Mouse (Mus musculus) testis, adult 2 months (tissue): ENCODE results near the gene Mcm6. TPM values are rescaled to one million over a fixed set of nuclear protein-coding genes. Genes with fewer than 3 reads are reported as not detected.

ENCODE experiments used
- H3K27ac ChIP-seq: fragments of 200-500 bp; 2 replicates; pipeline ENCODE4 v1.5.1; 2012; ENCODE audit warnings: low read depth, low read length; ENCODE audit not compliant: control insufficient read depth, insufficient read depth
- H3K27me3 ChIP-seq: fragments of 200-500 bp; 2 replicates; pipeline ENCODE4 v1.6.1; 2012; ENCODE audit warnings: mild to moderate bottlenecking, low read length, moderate library complexity; ENCODE audit not compliant: control insufficient read depth, insufficient read depth
- H3K36me3 ChIP-seq: fragments of 200-500 bp; 2 replicates; pipeline ENCODE4 v1.6.1; 2012; ENCODE audit warnings: mild to moderate bottlenecking, low read length; ENCODE audit not compliant: control insufficient read depth, insufficient read depth
- H3K4me1 ChIP-seq: fragments of 200-500 bp; 2 replicates; pipeline ENCODE4 v1.6.1; 2012; ENCODE audit warnings: low read length; ENCODE audit not compliant: control insufficient read depth, insufficient read depth
- H3K4me3 ChIP-seq: fragments of 200-500 bp; 2 replicates; pipeline ENCODE4 v1.5.1; 2012; ENCODE audit warnings: low read depth, mild to moderate bottlenecking, low read length, moderate library complexity, mixed read lengths; ENCODE audit not compliant: control insufficient read depth
- CTCF ChIP-seq: fragments of 200-500 bp; IDR thresholded peaks from 2 replicates; pipeline ENCODE4 v1.5.1; 2012; ENCODE audit warnings: low read depth, mild to moderate bottlenecking, inconsistent platforms, low read length, moderate library complexity; ENCODE audit not compliant: control insufficient read depth, insufficient read depth, insufficient replicate concordance
- POLR2A ChIP-seq: fragments of 200-500 bp; IDR thresholded peaks from 2 replicates; pipeline ENCODE4 v1.6.1; 2012; ENCODE audit warnings: low read depth, mild to moderate bottlenecking, inconsistent platforms, low read length, moderate library complexity; ENCODE audit not compliant: control insufficient read depth
- polyA plus RNA-seq: library from polyadenylated mRNA; depleted of rRNA; stranded (reverse); fragments of >200 nt; gene quantifications from 2 replicates; pipeline ENCODE4 v1.2.3, GENCODE M21; 2012

Mcm6 gene
- polyA plus RNA-seq, 1 experiment, result 9.0 TPM

DNA sequence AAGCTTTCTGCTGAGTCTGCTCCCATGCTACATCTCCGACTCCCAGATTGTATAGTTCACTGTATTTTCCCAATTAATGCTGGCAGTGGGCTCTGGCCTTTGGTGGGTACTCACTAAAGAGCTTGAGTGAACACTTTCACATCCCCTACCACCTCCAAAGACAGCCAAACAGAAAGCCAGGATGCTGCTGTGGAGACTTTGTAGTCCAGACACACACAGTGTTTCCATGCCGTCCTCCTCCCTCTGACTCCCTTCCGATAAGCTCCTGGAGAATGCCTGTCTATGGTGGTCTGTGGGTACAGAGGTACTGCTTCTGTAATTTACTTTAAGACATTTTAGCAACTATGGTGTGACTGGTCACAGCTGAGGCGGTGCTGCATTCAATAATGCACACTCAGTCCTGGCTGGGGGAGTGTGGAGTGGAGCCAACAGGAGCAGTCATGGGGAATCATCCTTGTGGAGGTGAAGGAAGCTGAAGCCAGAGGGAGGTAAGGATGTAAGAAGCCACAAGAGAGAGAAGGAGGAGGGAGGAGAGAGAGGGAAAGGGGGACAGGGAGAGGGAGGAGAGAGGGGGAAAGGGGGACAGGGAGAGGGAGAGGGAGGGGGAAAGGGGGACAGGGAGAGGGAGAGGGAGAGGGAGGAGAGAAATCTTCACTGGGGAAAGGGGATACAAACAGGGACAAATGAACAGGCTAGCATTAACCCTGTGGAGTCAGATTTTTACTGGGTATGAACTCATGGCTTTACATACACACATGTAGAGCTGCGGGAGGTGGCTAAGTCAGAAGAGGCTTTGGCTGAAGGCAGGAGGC is 63.5 kb downstream of the Mcm6 start:
- Histone ChIP-seq H3K27ac (no peak overlapping the region), H3K4me3 (no peak overlapping the region), H3K4me1 (no peaks in the 10 kb centered on the region), H3K27me3 (no peaks in the 10 kb centered on the region), H3K36me3 (no peaks in the 10 kb centered on the region; the same call in 1 of the 2 replicates)
- TF ChIP-seq CTCF, result no peak
- no peak for TF ChIP-seq POLR2A

DNA sequence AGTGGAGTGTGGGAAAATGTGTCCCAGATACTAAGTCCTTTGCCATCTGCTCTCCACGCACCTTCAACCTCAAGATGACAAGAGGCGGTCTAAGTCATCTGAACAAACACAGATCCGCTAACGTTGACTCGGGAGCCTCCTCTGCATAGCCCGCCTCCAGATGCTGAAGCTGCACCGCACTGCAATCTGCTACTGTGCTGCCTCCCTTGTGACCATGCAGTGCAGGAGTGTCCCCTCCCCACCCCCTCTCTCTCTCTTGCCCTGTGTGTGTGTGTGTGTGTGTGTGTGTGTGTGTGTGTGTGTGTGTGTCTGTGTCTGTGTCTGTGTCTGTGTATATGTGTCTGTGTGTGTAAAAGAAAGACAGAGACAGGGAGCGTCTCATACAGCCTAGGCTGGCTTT is 64.2 kb downstream of the Mcm6 start:
- H3K4me3 ChIP-seq, result no peak overlapping the region
- no peaks in the 10 kb centered on the region for H3K36me3 ChIP-seq
- no peaks in the 10 kb centered on the region for H3K27me3 ChIP-seq
- no peak overlapping the region for H3K27ac ChIP-seq
- TF ChIP-seq CTCF (no peak), POLR2A (no peak)
- no peaks in the 10 kb centered on the region for H3K4me1 ChIP-seq

DNA sequence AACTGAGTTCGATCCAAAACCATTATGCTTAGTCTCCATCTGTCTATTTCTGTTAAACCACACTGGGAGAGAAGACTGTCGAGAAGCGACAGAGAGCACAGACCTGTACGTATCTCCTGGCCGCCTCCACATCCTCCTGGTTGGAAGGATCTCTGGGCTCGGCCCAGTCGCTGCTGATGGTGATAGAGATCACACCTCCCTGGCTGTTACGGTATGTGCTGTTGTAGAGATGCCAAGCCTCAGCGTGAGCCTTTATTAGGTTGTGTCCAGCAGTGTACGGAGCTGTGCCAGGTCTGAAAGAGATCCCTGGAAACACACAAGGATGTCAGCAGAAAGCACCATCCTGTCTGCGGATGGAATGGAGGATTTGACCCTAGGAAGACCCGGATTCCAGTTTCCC is 65.9 kb downstream of the Mcm6 start:
- Histone ChIP-seq H3K4me3 (no peak overlapping the region), H3K36me3 (no peaks in the 10 kb centered on the region), H3K27me3 (no peaks in the 10 kb centered on the region), H3K27ac (no peak overlapping the region), H3K4me1 (no peaks in the 10 kb centered on the region)
- TF ChIP-seq CTCF (no peak), POLR2A (no peak)

DNA sequence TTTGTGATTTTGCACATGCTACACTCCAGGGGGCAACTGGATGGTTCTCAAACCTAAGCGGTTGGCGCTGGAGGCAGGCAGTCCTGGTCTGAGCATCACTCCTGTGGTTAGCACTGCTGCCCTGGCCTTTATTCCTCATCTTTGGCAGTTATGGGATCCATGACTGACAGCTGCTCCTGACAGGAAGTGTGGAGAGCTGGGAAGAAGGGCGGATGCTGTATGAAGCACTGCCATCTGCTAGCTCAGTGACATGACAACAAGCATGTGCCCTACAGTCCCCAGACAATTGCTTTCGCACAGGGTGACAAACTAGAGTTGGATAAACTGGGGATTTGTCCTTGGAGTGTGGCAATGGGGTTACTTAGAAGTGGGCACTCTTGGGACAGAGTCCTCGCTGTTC is 69.2 kb downstream of the Mcm6 start:
- Histone ChIP-seq H3K4me1 (no peaks in the 10 kb centered on the region), H3K4me3 (no peak overlapping the region), H3K27ac (no peak overlapping the region), H3K36me3 (no peaks in the 10 kb centered on the region), H3K27me3 (no peaks in the 10 kb centered on the region)
- TF ChIP-seq POLR2A (no peak), CTCF (no peak)

DNA sequence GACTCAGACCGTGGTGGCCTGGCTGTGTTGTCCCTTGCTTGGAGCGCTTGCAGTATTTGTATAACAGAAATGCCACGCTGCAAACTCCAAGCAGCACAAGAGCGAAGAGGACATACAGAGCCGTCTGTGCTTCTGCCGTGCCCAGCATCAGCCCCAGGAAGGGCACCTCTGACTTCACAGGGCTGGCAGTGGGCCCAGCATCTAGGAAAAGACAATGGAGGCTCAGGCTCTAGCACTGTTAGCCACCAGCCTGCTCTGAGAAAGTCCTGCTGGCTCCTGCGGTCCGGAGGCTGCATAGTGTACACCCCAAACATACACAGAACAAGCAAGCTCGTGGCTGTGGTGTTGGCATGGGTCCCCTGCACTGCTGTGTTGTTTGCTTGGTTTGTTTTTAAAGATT is 74.3 kb downstream of the Mcm6 start:
- no peaks in the 10 kb centered on the region for H3K36me3 ChIP-seq
- no peak overlapping the region for H3K27ac ChIP-seq

DNA sequence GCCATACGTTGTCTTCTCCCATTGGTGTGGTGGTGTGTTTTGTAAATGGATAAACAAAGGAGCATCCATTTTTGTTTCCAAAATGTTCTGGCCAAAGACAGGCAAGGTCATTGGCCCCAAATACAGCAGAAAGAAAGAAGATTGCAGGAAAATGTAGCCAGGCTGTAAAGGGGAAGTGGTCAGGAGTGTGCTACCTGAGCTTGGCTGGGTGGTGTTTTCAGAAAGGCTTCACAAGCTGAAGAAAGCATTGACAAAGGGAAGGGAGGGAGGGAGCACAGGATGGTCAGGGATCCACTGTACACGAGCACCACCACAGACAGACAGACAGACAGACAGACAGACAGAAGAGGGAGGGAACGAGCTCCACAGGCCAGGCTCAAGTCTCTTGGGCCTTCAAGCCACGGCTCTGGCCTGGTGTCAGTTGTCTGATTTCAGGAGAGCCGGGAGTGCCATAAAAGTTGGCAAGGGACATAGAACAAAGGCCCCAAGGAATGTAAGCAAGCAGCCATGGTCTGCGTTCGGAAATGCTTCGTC is 75.2 kb downstream of the Mcm6 start:
- no peaks in the 10 kb centered on the region for H3K36me3 ChIP-seq
- no peak overlapping the region for H3K27ac ChIP-seq
- no peaks in the 10 kb centered on the region for H3K27me3 ChIP-seq
- H3K4me1 ChIP-seq, result no peaks in the 10 kb centered on the region
- no peak overlapping the region for H3K4me3 ChIP-seq
- no peak for TF ChIP-seq POLR2A
- TF ChIP-seq CTCF, result no peak

More for the DNA sequence above, 74.3 kb downstream of the Mcm6 start:
- TF ChIP-seq POLR2A (no peak), CTCF (no peak)
- Histone ChIP-seq H3K4me1 (no peaks in the 10 kb centered on the region), H3K4me3 (no peak overlapping the region), H3K27me3 (no peaks in the 10 kb centered on the region)

DNA sequence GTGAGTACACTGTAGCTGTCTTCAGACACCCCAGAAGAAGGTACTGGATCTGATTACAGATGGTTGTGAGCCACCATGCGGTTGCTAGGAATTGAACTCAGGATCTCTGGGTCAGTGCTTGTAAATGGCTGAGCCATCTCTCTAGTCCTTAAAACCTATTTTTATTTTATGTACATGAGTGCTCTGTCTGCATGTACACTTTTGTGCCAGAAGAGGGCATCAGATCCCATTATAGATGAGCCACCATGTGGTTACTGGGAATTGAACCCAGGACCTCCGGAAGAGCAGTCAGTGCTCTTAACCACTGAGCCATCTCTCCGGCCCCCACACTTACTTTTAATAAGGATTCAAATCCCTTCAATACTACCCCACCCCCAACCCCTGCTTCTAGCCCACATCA is 76.5 kb downstream of the Mcm6 start:
- peaks cover 2% of the 10 kb centered on the region for H3K36me3 ChIP-seq
- H3K4me1 ChIP-seq, result no peaks in the 10 kb centered on the region
- H3K27ac ChIP-seq, result no peak overlapping the region

More for the DNA sequence above, 76.5 kb downstream of the Mcm6 start:
- no peak for TF ChIP-seq CTCF
- no peak for TF ChIP-seq POLR2A
- Histone ChIP-seq H3K4me3 (no peak overlapping the region), H3K27me3 (no peaks in the 10 kb centered on the region)
